Mouse (Mus musculus): ENCODE data around the gene Fam196a.

The Fam196a gene

DNA sequence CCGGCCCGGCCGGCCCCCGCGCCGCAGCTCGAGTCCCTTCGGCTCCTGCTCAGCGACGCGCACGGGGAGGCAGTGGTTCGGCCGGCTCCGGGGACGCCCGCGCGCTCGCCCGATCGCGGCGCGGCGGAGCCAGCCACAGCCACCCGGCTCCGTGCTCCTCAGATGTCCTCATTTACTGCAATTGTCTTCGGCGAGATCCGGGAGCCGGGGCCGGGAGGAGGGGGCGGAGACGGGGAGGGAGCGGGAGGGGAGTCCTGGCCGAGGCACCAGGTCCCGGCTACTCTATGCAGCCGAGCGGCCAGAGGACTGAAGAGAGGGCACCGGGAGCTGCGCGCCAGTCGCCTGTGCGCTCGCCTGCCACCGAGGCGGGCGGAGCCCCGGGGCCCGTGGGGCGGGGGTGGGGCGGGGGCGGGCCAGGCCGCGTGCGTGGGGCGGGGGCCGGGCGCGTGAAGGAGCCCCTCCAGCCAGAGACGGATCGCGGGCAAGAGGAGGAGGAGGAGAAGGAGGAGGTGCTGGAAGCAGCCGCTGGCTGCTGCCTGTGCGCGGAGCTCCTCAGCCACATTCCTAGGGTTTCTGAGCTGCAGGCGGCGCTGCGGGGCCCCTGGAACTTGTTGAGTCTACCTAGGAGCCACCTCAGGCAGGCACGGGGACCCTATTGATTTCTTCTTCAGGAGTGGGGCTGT lies at the start of gene Fam196a:
Gene Fam196a (minus strand): TSS at position 504 of the 683 bp plus-strand sequence.
- no peak for DNase-seq (ENCODE audit: low read depth)

DNA sequence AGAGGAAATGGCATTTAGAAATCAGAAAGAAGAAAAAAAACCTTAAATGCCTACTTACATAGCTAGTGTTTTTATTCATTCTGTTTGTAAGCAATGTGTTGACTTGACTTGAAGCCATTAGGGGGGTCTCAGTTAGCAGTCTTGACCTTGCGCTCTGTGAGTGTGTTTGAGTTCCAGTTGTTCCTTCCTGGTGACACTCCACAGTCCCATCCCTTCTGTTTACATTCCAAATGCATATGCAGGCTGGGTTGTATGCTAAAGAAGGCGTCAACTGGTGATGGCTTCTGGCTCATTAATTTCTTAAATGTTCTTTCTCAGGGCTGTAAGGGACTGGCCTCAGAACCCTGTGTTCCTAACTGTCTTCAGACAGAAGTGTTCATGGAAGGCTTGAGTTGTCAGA lies 23.4 kb upstream of the Fam196a start:
- no peak for DNase-seq (ENCODE audit: low read depth)

DNA sequence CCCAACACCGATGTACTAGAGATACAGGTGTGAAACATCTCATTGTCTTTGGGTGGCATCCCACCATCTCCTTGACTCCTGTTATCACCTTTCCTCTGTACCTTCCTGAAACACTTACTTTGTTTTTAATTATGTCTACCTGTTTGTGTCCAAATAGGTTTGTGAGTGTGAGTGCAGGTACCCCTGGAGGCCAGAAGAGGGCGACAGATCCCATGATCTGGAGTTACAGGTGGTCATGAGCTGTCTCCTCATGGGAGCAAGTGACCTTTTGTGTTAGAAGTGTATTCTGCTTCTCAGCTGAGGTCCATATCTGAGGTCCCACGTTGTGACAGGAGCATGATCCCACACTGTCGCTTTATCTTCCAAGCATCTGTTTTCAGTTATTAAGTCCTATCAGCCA lies 22.6 kb upstream of the Fam196a start:
- DNase-seq (ENCODE audit: low read depth): peak; percentile 31

DNA sequence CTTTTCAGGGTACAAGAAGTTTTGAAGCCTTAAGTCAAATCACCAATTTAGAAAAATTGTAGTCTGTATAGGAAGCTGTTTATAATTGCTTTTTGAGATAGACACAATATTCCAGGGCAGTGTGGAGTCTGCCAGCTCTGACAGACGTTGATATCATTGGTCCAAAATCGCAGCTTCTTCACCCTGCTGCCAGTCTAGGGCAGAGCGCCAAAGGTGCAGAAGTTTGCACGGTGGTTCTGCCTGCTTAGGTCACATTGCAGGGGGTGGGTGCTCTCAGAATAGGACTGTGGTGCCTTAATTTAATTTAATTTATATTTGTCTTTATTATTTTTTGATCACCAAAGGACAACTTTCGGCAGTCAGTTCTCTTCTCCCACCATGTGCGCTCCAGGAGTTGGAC lies 20.9 kb upstream of the Fam196a start:
- no peak for DNase-seq (ENCODE audit: low read depth)

DNA sequence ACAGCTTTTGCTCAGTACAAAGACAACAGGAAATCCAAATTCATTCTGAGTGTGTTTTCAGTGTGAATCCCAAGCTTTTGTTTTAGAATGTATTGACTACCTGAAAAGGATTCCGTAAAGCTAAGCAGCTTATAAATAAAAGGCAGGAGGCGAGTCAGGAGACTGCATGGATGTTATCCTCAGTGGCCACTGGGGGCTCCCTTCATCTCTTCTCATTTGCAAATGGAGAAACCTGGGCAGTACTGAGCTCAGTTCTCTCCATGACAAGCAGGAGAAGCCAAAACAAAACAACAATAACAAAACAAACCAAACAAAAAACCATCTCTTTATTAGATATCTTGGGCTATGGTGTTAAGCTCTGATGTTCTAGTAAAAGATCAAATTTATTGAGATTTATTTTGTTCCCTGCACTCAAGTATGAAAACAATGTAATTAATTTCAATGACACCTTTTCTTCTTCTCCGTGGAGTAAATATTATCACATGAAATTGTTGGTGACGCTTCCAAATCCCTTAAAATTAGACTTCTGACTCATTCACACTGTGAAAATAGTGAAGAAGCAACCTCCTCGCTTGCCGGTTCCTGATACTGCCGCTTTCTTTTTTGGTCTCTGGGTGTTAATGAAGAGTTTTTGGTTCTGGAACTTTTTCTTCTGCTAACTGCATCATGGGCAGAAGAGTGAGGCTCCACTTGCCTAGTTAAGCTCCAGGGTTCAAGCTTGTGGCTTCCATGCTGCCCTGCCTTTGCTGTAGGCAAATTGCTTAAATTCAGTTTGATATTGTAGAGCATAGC lies 7.9 kb upstream of the Fam196a start:
- DNase-seq (ENCODE audit: low read depth): no peak

DNA sequence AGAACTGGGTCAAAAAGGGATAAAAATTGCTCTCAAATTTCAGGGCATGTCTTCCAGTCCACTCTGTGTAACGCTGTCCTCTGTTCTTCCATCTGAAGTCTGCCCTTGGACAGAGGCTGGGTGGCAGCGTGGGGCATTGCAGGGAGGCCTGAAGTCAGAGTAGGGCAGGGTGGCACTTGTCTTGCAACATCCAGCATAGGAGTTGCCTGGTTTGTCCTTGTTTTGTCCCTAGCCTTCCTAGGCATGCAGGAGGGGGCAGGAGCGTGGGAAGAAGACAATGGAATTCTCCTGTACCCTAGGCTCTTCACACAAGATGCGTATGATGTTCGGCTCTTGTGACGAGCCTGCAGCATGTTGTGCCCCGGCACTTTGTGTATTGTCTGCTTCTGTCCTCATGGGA lies 5.5 kb upstream of the Fam196a start:
- no peak for DNase-seq (ENCODE audit: low read depth)

DNA sequence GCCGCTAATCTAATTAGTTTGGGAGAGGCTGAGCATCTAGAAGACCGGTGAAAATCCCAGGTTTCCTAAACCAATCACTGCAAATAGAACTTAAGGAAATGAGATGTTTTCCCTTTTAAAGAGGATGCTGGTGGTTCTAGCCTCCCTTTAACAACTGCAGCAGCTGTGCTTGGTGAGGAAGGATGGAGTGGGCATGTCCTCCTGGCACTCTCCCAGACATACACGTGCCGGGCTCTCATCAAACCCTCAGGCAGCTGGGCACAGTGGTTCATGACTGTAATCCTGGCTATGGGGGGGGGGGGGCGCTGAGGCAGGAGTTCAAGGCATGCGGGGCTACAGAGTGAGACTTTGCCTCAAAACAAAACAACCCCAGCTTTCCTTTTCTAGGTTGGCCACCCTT lies 4.8 kb upstream of the Fam196a start:
- DNase-seq (ENCODE audit: low read depth): no peak

DNA sequence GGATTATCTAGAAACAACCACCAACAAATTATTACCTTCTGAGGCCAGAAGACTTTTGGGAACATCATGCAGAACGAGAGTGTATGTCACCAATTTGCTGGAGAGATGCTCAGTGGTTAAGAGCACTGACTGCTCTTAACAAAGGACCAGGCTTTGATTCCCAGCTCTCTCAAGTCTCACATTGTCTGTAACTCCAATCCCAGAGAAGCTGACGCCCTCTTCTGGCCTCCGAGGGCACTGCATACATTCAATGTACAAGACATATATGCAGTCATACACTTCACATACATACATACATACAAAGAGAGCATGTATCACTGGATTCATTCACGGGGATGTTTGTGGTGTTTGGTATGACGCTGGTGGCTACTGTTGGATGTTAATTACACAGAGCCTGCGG lies 3.7 kb upstream of the Fam196a start:
- no peak for DNase-seq (ENCODE audit: low read depth)

DNA sequence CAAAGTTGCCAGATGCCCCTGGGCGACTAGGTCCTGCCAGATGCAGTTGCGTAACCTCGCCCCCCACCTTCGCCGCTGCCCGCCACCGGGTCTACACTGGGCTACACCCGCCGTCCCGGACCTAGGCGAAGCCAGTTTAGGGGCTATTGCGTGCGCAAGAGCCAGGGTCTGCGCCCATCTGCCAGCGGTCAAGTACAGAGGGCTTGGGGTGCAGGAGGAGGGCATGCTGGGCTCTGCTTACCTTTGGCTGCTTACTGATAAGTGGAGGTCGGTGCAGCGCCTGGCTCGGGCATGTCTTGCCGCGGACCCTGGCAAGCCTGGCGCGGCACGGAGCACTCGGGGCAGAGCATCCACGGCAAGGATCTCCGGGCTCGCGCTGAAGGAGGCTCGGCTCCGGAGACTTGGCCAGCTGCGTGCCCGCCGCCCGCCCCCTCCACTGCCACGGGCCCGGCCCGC lies 731 bp downstream of the Fam196a start:
- DNase-seq (ENCODE audit: low read depth): no peak

DNA sequence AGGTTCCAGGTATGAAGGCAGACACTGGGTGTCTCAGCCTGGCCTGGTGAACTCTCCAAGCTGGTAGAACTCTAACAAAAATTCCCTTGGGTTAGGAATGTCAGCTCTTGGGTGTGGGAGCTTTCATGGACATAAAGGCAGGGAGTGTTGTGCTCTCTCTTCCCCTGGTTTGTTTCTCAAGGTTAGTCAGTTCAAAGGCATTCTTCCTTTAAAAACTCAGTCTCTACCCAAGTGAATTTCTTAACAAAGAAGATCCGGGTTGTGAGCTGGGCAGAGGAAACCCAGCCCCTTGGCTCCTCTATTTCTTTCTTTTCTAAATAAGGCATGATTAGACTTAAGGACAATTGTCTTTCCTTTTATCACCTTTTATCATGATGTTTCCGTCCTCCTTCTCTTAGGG lies 6.3 kb downstream of the Fam196a start:
- DNase-seq (ENCODE audit: low read depth): no peak

DNA sequence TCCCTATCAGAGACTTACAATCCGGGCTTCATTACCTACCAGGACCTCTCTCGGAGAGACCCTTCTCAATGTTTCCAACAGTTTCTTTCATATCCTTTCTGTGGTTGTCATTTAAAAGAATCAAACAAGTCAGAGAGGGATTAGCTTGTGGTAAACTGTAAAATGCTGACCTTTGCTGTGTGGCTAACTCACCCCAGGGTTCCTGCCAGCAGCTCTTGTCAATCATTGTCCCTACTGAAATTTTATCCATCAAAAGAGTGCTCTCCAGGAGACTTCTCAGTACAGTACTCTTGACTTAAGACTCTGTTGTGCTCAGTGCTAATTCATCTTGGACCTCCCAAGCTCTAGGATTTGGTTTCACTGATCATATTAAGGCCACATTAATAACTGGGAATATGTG lies 36.2 kb downstream of the Fam196a start:
- DNase-seq (ENCODE audit: low read depth): no peak

DNA sequence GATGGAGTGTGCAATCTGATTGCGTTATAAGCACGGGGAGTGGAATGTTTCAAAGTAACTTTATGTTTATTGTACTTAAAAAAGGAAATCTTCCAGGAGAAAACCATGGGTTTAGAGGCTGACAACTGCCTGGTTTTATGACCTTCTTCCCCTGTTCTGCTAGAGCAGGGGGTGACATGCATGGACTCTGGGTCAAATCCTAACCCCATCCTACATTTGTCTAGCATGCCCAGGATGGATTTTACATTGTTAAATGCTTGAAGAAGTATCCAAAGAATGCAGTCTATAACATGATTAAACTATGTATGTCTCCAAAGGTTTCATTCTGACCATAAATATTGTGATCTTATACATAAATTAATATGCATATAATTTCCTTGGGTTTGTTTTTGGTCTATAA lies 38.8 kb downstream of the Fam196a start:
- DNase-seq (ENCODE audit: low read depth): no peak

DNA sequence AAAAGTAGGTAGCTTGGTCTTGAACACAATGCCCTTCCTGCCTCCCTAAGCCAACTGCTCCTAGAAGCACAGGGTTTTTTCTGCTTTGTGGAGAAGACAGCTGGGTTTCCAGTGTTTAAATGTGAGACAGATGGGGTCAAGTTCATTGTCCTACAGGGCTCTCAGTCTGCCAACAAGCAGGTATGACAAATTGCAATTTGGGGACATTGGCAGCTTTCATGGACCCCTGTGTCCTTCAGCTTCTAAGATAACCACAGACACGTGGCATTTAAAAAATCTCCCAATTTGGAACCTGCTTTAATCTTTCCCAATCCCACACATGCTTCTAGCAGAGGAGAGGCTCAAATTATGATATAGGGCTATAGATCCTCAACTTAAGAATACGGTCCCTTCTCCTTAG lies 43.6 kb downstream of the Fam196a start:
- no peak for DNase-seq (ENCODE audit: low read depth)

DNA sequence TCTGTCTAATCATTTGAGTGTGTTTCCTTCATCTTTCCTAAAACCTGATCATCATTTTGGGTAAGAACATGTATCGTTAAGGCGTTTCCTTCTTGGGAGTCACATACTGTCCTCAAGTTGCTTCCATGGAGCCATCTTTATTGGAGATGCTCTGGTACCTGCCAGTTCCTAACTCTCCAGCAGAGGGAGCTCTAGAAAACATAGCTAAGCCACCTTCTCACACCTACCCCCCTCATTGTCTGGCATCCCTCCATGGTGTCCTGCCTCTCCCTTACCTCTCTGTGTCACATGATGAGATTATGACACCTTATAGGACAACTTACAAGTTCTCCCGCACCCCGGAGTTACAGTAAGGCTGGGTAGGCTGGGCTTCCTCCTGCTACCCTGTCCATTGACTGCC lies 45.3 kb downstream of the Fam196a start:
- no peak for DNase-seq (ENCODE audit: low read depth)

DNA sequence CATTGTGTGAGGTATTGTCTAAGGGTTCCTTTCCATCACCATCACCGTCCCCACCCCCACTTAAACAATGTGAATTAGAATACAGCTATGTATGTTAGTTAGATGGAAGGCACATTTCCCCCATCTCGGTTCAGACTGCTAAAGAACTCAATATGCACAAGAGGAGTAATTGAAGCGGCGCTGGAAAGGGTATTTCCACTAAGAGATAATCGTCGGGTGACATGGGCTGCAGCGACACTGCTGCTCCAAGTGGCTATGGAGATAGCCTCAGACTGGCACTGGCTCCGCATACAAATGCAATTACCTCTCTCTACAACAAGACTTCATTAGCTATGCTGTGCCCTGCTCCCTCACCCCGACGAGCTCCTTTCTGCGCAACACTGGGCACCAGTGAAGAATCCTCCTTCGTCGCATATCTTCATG lies 45.8 kb downstream of the Fam196a start:
- DNase-seq (ENCODE audit: low read depth): no peak

DNA sequence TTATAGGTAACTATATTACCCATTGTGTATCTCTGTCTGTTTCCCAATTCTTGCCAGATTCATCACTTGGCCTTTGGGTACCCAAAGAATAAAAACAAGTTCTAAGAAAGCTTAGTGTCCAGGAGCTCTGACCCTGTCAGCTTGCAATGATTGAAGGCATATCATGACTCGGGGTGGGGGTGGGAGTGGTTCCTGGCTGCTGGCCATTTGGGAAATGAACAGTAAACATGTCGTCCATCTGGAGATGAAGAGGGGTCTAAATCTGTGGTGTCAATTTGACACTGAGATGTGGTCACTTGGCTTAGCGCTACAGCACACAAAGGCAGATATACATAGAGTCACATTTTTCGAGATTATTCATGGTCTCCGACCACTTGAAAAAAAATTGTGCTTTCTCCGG lies 54.7 kb downstream of the Fam196a start:
- no peak for DNase-seq (ENCODE audit: low read depth)

DNA sequence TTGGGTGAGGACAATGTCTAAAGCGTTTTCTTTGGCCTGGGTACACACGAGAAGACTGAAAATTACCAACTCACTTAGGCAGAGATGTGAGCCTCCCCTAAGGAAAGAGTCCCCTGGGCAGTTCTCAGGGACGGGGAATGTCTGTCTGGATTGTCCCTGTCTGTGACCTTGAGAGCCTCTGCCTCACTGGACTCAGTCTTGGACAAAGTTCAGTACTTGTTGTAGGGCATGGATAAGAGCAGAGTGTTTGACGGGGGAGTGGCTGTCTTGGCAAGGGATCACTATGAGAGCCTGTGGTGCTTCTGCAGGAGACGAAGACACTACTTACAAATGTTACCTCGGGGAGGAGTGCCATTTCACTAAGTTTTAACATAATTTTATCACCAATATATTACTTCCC lies 57.8 kb downstream of the Fam196a start:
- no peak for DNase-seq (ENCODE audit: low read depth)

DNA sequence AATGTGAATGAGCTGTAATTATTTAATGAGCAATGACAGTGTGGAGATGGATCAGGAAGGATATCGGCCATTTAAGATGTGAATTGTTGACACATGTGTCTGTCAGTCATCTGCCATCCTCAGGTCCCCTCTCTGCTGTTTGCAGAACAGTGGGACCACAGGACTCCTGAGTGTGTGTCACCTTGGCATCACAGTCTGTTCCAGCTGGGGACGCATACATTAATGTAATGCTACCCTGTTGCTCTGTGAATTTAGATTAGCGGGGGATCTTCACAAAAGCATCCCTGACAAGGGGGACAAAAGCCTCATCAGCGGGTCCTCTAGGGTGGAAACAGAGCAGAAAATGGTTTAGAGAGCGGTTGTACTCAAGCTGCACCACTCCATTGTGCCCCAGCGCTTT lies 59.2 kb downstream of the Fam196a start:
- DNase-seq (ENCODE audit: low read depth): no peak

DNA sequence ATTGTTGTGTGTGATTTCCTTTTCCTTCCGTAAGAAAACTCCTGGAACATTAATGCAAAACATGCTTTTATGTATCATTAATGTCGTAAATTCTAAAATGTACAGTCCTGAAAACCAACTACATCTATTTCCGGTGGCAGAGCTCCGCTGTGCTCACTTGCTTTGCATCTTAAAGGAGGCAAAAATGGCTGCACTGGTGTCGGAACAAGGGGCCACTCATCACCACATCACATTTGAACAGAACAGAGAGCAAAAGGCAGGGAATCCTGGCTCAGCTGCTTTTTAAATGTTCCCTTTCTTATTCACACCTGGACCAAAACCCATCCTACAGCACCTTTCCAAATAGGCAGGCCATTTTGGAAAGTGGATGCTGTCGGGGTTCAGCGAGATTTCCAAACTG lies 65.2 kb downstream of the Fam196a start:
- no peak for DNase-seq (ENCODE audit: low read depth)

DNA sequence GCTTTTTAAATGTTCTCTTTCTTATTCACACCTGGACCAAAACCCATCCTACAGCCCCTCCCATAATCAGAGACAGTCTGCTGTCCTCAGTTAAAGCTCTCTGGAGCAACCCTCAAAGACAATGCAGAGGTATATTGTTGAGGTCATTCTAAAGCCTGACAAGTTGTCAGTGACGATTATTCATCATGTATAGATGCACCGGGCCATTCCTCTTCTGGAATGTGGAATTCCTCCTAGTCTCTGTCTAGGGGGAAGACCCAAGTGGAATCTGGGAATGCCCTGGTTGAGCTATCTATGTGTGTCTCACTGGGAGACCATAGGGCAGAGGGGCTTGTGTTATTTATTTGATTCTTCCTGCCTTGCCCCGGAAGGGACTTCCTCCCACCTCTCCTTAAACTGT lies 65.7 kb downstream of the Fam196a start:
- no peak for DNase-seq (ENCODE audit: low read depth)

DNA sequence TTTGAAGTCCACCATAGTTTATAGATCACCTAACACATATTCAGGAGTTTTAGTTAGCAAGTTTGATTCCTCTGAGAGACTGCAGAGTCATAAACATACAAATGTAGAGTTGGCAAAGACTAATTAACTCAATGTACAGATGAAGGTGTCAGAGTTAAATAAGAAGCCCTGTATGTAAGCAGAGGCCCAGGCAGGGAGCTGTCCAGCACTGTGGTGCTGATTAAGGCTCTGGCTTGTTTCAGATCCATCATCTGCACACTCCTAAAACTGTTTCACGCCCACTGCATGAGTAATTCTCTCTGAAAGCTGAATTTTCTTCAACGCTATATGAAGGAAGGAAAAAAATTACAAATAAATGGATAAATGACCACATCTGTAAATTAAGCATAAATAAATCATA lies 74.1 kb downstream of the Fam196a start:
- peak; percentile 5 for DNase-seq (ENCODE audit: low read depth)

DNA sequence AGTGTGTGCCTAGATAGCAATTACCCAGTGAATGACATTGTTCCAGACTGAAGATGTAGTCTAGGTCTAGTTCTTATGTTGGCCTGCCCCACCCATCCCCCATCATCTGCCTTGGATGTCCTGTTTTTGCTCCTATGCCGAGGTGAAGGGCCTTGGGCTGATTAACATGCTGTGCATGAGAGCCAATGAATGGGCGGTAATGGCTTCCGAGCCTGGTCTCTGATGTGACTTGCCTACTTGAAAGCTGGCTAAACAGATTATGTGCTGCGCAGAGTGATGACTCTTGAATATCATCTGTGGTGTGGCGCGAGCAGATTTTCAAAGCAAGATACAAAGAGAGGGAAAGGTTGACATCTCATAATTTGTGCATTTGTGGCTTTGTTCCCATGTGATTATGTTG lies 76.2 kb downstream of the Fam196a start:
- DNase-seq (ENCODE audit: low read depth): no peak

DNA sequence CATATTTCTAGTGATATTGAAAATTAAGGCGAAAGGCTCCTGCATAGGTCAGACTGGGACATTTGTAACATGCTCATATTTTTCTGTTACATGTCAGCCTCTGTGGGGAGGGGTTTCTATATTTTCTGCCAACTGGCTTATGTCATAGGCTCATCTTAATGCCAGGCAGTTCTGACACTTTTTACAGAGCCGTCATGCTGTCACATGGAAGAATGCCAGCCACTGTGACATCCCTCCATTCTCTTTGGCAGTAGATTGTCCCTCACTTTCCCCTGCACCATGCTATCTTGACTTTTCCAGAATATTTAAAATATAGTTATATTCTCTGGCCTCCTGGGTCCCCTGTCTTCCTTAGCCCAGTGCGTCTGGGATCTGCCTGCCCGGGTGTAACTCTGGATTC lies 95.5 kb downstream of the Fam196a start:
- DNase-seq (ENCODE audit: low read depth): no peak

DNA sequence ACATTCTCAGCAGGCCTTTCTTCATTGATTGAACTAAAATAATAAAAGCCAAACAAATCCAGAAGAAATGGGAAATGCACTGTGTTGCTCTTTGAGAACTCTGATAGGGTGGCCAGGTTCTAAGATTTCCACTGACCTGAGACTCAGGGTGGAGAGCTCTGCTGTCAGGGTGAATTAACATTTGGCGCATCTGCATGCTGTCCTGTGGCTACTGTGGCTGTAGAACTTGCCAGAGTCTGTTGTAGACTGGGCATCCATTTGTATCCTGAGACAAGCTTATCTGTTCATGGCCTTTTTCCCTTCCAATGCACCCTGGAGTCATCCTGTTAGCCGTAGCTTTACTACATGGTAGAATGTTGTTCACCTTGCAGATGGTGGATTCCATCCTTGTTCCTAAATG lies 98.2 kb downstream of the Fam196a start:
- DNase-seq (ENCODE audit: low read depth): no peak
